Mouse (Mus musculus) monocyte, adult 2 months (primary cell): ENCODE data around the gene Lclat1.
"Not testable (repeated sequence)": the region's sequence is repeated elsewhere in the genome, so short reads cannot be mapped to it uniquely, and the experiment has no call there.

Experiments
- DNase-seq, 2 experiments: peaks; one replicate each; pipeline ENCODE4 v3.0.0; 2022; ENCODE audit warnings: low spot score in 2 of 2, low read depth in 1 of 2

Lclat1 gene

GRCm38 (mm10) chr17:73136562-73137484 lies 29.0 kb downstream of the Lclat1 start:
- no peak for DNase-seq

DNA sequence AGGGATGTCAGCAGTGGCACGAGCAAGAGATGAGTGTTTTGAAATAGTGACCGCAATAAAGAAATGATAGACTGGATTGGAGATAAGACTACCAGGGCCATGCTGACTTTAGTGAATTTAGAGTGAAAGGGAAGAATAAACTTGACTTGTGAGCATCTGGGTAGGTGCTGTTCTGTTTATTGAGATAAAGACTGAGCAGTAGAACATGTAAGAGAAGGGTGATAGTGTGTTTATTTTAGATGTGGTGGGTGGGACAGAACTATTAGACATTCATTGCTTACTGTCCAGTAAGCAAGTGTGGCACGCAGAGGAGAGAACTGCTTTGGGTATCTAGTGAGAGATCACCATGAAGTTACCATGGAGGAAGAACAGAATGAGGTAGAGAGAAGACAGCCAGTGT lies 30.4 kb downstream of the Lclat1 start:
- no peak for DNase-seq

- DNase-seq: no peak
These were observed 34.2 kb downstream of the Lclat1 start for GRCm38 (mm10) chr17:73142029-73142428.

DNA sequence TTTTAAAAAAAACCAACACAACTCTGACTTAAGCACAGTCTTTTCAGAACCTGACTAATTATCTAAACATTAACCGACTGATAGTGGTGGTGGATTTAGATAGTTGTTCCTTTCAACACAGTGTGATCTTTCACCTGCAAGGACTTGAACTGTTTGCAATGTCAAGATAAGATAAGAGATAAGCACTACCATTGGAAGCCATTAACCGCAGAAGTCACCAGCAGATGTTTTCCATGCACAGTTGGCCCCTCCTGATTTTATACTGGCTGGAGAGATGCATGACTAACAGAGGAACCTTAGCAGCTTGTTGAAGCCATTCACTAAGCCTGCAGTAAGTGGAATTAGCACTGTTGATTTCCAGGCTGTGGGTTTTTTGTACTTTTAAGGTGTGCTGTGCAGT lies 34.7 kb downstream of the Lclat1 start:
- no peak for DNase-seq

GRCm38 (mm10) chr17:73145426-73145825 lies 37.6 kb downstream of the Lclat1 start:
- no peak for DNase-seq

GRCm38 (mm10) chr17:73148607-73149006 lies 40.8 kb downstream of the Lclat1 start:
- DNase-seq: no peak

DNA sequence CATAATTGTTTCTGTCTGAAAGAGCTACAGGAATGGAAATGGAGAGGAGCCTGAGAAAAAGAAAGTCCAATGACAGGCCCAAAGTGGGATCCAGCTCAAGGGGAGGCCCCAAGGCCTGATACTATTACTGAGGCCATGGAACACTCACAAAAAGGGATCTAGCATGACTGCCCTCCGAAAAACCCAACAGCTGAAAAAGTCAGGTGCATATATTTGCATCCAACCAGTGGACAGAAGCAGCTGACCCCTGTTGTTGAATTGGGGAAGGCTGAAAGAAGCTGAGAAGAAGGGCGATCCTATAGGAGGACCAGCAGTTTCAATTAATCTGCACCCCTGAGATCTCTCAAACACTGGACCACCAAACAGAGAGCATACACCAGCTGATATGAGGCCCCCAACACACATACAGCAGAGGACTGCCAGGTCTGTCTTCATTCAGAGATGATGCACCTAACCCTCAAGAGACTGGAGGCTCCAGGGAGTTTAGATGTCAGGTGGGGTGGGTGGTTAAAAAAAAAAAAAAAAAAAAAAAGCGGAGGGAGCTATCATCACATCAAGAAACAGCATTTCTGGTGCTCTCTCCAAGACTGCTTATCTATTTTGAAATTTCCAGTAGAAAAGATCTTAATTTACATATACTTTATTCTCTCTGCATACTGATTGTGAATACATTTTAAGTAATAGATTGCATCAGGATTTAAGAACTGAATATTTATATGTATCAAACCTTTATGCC lies 45.2 kb downstream of the Lclat1 start:
- not testable (repeated sequence) for DNase-seq

- no peak for DNase-seq
These were observed 45.9 kb downstream of the Lclat1 start for GRCm38 (mm10) chr17:73153672-73154071.

GRCm38 (mm10) chr17:73156606-73157005 lies 48.8 kb downstream of the Lclat1 start:
- DNase-seq: no peak

GRCm38 (mm10) chr17:73161795-73162194 lies 54.0 kb downstream of the Lclat1 start:
- DNase-seq: no peak

- no peak for DNase-seq
These were observed 54.8 kb downstream of the Lclat1 start for GRCm38 (mm10) chr17:73162445-73163208.

DNA sequence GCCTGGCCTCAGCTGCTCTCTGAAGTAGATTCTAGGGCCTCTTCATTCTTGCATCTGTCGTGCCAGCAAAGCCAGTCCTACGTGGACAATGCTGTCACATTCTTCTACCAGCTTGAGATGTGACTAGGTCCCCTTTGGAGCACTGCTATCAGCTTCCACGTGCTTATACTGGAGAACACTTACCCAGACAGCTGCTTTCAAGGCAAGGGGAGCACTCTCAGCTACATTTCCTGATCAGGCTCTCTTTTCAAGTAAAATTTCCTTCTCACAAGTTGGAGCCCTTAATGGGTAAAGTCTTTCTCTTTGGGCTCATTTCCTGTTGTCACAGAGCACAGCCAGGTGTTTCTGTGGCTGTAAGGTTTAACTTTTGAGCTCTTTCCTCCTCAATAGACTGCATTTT lies 55.8 kb downstream of the Lclat1 start:
- no peak for DNase-seq

DNA sequence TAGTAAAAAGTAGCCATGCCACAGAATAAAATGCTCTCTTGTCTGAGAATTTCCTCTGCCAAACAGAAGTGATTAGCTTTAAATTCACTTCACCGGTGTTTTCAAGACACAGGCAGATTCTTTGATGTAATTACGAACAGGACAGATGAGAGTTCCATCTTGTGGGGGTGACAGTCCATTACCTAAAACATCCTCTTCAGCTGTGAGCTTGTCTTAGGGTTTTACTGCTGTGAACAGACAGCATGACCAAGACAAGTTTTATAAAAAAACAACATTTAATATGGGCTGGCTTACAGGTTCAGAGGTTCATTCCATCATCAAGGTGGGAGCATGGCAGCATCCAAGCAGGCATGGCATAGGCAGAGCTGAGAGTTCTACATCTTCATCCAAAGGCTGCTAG lies 56.3 kb downstream of the Lclat1 start:
- no peak for DNase-seq

DNA sequence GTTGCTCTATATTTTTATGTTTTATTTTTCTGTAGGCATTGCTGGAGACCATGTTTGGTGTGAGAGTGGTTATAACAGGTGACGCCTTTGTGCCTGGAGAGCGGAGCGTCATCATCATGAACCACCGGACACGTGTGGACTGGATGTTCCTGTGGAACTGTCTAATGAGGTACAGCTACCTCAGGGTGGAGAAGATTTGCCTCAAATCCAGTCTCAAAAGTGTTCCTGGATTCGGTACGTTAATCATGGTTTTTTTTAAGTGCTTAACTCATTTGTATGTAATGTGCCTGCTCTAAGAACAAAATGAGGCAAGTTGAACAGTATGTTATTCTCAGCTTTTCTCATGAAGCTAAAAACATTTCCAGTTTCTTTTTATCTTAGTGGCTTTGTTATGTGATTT lies 61.7 kb downstream of the Lclat1 start:
- no peak for DNase-seq

DNA sequence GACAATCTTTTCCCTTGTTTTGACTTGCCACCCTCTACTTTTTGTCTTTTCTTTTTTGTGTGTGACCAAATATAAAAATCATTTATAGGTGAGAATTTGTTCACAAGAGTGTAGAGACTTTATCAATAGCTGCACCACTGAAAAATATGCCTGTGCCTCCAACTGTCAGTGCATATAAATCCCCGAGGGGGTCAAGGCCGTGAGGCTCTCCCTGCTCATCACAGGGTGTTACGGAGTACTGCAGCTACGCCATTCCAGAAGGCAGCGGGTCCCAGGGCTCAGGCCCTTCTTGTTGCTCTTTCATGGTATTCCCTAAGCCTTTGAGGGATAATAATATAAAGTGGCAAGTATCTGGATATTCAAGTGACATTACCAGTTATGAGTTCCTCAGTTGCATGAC lies 62.4 kb downstream of the Lclat1 start:
- no peak for DNase-seq

DNA sequence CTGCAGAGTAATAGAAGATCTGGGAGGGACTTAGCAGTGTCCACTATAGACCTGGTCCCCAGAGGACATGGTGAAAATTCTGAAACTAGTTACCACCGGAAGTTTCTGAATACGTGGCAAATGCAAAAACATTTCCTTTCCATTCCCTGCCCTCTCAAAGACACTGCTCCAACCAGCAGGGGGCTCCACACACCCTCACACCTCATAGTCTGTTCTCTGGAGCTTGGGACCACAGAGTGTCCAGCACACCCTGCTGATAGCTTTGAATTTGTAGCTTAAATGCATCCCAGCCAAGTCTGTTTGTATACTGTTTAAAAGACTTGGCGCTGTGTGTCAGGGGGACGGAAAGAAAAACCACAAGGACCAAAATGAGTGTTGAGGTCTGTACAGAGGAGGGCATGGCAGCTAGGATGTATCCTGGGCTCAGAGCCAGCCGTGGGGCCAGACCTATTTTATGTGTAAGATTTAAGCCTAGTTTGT lies 66.3 kb downstream of the Lclat1 start:
- DNase-seq: peak in 1 of 2 experiments; percentile 4

DNA sequence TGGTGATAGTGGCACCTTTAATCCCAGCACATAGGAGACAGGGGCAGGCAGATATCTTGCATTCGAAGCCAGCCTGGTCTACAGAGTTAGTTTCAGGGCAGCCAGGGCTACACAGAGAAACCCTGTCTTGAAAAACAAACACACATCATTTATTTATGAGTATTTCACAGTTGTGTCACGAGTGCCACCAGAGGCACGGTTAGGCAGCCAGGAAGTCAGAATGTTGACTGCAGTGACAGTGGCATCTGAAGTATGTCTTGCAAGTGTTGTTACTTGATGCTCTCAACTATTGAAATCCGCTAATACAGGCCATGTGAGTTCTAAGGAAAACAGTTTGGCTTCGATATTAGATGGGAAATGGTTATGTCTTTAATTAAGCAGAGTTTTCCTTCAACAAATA lies 67.9 kb downstream of the Lclat1 start:
- no peak for DNase-seq

- no peak for DNase-seq
These were observed 69.3 kb downstream of the Lclat1 start for GRCm38 (mm10) chr17:73177079-73177478.

- no peak for DNase-seq
These were observed 79.1 kb downstream of the Lclat1 start for GRCm38 (mm10) chr17:73186929-73187328.

DNA sequence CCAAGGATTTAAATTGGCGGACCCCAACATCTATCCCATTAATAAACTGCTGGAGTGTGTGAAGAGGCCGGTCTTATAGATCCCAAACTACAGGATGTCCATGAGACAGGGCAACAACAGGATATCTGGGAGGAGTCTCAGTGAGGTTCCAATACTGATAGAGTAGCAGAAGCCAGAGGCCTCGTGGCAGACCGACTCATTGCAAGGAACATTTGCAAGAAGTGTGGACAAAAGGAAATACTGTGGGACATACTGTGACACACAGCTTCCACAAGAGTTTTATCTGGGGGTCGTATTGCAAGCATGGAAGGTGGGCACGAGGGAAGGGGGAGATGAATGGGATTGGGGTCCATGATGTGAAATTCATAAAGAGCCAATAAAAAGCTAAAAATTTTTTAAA lies 86.4 kb downstream of the Lclat1 start:
- DNase-seq: no peak

GRCm38 (mm10) chr17:73194575-73194974 lies 86.8 kb downstream of the Lclat1 start:
- no peak for DNase-seq
